Mouse (Mus musculus): ENCODE results near the gene Fam110a.

Fam110a gene

GRCm38 (mm10) chr2:151979470-151980354 lies at the start of gene Fam110a:
TSS of gene Fam110a (minus strand) at chr2:151980219.
- DNase-seq: peak; percentile 96

GRCm38 (mm10) chr2:152029252-152030082 lies 49.4 kb upstream of the Fam110a start:
- DNase-seq: peak; percentile 95

GRCm38 (mm10) chr2:152024883-152025422 lies 44.9 kb upstream of the Fam110a start:
- no peak for DNase-seq

GRCm38 (mm10) chr2:152022022-152022421 lies 42.0 kb upstream of the Fam110a start:
- no peak for DNase-seq

GRCm38 (mm10) chr2:152020255-152020654 lies 40.2 kb upstream of the Fam110a start:
- DNase-seq: peak; percentile 62

GRCm38 (mm10) chr2:152016666-152017065 lies 36.6 kb upstream of the Fam110a start:
- DNase-seq: peak; percentile 34

- DNase-seq: no peak
These were observed 36.0 kb upstream of the Fam110a start for GRCm38 (mm10) chr2:152015997-152016396.

- no peak for DNase-seq
These were observed 32.7 kb upstream of the Fam110a start for GRCm38 (mm10) chr2:152012701-152013100.

- peak; percentile 62 for DNase-seq
These were observed 32.2 kb upstream of the Fam110a start for GRCm38 (mm10) chr2:152012222-152012621.

GRCm38 (mm10) chr2:152011724-152012123 lies 31.7 kb upstream of the Fam110a start:
- DNase-seq: peak; percentile 84

GRCm38 (mm10) chr2:152010661-152011060 lies 30.6 kb upstream of the Fam110a start:
- DNase-seq: no peak

GRCm38 (mm10) chr2:152010251-152010650 lies 30.2 kb upstream of the Fam110a start:
- no peak for DNase-seq

- DNase-seq: no peak
These were observed 29.2 kb upstream of the Fam110a start for GRCm38 (mm10) chr2:152009061-152009779.

GRCm38 (mm10) chr2:152007783-152008182 lies 27.8 kb upstream of the Fam110a start:
- peak; percentile 42 for DNase-seq

- no peak for DNase-seq
These were observed 22.5 kb upstream of the Fam110a start for GRCm38 (mm10) chr2:152002529-152002928.

GRCm38 (mm10) chr2:152000735-152001134 lies 20.7 kb upstream of the Fam110a start:
- peak; percentile 31 for DNase-seq

GRCm38 (mm10) chr2:152000291-152000679 lies 20.3 kb upstream of the Fam110a start:
- no peak for DNase-seq

GRCm38 (mm10) chr2:151999669-152000290 lies 19.8 kb upstream of the Fam110a start:
- DNase-seq: peak; percentile 71

- no peak for DNase-seq
These were observed 18.9 kb upstream of the Fam110a start for GRCm38 (mm10) chr2:151998932-151999331.

- no peak for DNase-seq
These were observed 18.5 kb upstream of the Fam110a start for GRCm38 (mm10) chr2:151998505-151998899.

GRCm38 (mm10) chr2:151997776-151998504 lies 17.9 kb upstream of the Fam110a start:
- no peak for DNase-seq
